Mouse (Mus musculus) cortical plate, adult 2 months (tissue): ENCODE data around the gene Mpg.

Source experiments
- CTCF ChIP-seq: fragments of 200-500 bp; IDR thresholded peaks from 2 replicates; pipeline ENCODE4 v1.5.1; 2011; ENCODE audit warnings: mild to moderate bottlenecking, control low read depth, low read length; ENCODE audit not compliant: insufficient read depth; ENCODE audit errors: extremely low read depth
- POLR2A ChIP-seq: fragments of 200-500 bp; IDR thresholded peaks from 2 replicates; pipeline ENCODE4 v1.6.1; 2011; ENCODE audit warnings: mild to moderate bottlenecking, low read length, control low read depth; ENCODE audit not compliant: insufficient read depth; ENCODE audit errors: extremely low read depth

- TF ChIP-seq CTCF (no peak), POLR2A (no peak)
Measured at GRCm38 (mm10) chr11:32221951-32222409, 4.3 kb upstream of the Mpg start, which contains the start of gene Rhbdf1.
